Mouse (Mus musculus) liver, adult 2 months (tissue): ENCODE results near the gene Rpl11.
"Not testable (repeated sequence)": the region's sequence is repeated elsewhere in the genome, so short reads cannot be mapped to it uniquely, and the experiment has no call there.

Experiments
- CTCF ChIP-seq: fragments of 200-500 bp; IDR thresholded peaks from 2 replicates; pipeline ENCODE4 v1.5.1; 2011; ENCODE audit warnings: low read depth, low read length, control low read depth
- POLR2A ChIP-seq: fragments of 200-500 bp; IDR thresholded peaks from 2 replicates; pipeline ENCODE4 v1.6.1; 2011; ENCODE audit warnings: low read length, control low read depth; ENCODE audit not compliant: insufficient read depth; ENCODE audit errors: extremely low read depth

GRCm38 (mm10) chr4:136059800-136060488 lies 6.7 kb upstream of the Rpl11 start:
- TF ChIP-seq CTCF, POLR2A: not testable (repeated sequence)
